Mouse (Mus musculus) E14TG2a.4 (cell line): Measurements from ENCODE around the gene Slc22a14.

Source experiments
- CTCF ChIP-seq: conservative IDR thresholded peaks from 2 replicates; pipeline ENCODE4 v1.5.1; 2014; ENCODE audit warnings: low read length
- NANOG ChIP-seq: IDR thresholded peaks from 2 replicates; pipeline ENCODE4 v1.6.1; 2014; ENCODE audit warnings: borderline replicate concordance, low read length, mixed read lengths
- POU5F1 ChIP-seq: IDR thresholded peaks from 2 replicates; pipeline ENCODE4 v1.6.1; 2014; ENCODE audit warnings: low read length, borderline replicate concordance

- TF ChIP-seq CTCF (no peak), NANOG (no peak), POU5F1 (no peak)
These were observed 104.5 kb downstream of the Slc22a14 start for GRCm38 (mm10) chr9:119260825-119261224.
